Mouse (Mus musculus) limb, embryonic 12.5 days (tissue): ENCODE data around the gene Tiprl. TPM values are rescaled to one million over a fixed set of nuclear protein-coding genes. Genes with fewer than 3 reads are reported as not detected.

Experiments
- ATAC-seq: fragments of 200-750 bp; cut with Nextera tagmentation; 2 replicates; pipeline ENCODE4 v1.8.0; 2017; ENCODE audit warnings: low read depth, moderate TSS enrichment; ENCODE audit not compliant: insufficient number of reproducible peaks, insufficient read depth, low FRiP score, low TSS enrichment
- H3K27ac ChIP-seq: fragments of 300-500 bp; sonication (generic); 2 replicates; pipeline ENCODE4 v1.5.1; 2016; ENCODE audit warnings: mild to moderate bottlenecking, moderate library complexity
- H3K27me3 ChIP-seq: fragments of 300-500 bp; sonication (generic); 2 replicates; pipeline ENCODE4 v1.6.1; 2016; ENCODE audit warnings: mild to moderate bottlenecking, moderate library complexity
- H3K36me3 ChIP-seq: fragments of 300-500 bp; sonication (generic); 2 replicates; pipeline ENCODE4 v1.6.1; 2016; ENCODE audit warnings: mild to moderate bottlenecking, moderate library complexity
- H3K4me1 ChIP-seq: fragments of 300-500 bp; sonication (generic); replicated peaks from 2 replicates; pipeline ENCODE4 v1.6.1; 2016
- H3K4me2 ChIP-seq: fragments of 300-500 bp; sonication (generic); 2 replicates; pipeline ENCODE4 v1.6.1; 2016; ENCODE audit warnings: mild to moderate bottlenecking, moderate library complexity
- H3K4me3 ChIP-seq: fragments of 300-500 bp; sonication (generic); replicated peaks from 2 replicates; pipeline ENCODE4 v1.5.1; 2016; ENCODE audit warnings: mild to moderate bottlenecking
- H3K9ac ChIP-seq: fragments of 300-500 bp; sonication (generic); replicated peaks from 2 replicates; pipeline ENCODE4 v1.6.1; 2016; ENCODE audit warnings: mild to moderate bottlenecking, moderate library complexity
- H3K9me3 ChIP-seq: fragments of 300-500 bp; sonication (generic); 2 replicates; pipeline ENCODE4 v1.6.1; 2016; ENCODE audit warnings: mild to moderate bottlenecking, moderate library complexity
- WGBS: fragments of 180-500 bp; shearing (Covaris S2); methylation state at CpG from one replicate; pipeline ENCODE4 v1.1.7; 2016; 5-methylcytosine and 5-hydroxymethylcytosine counted together
- polyA plus RNA-seq: library from polyadenylated mRNA; unstranded; fragments of >200 nt; fragmentation: Nextera tagmentation; extraction: Ambion mirVana; gene quantifications from 2 replicates; pipeline ENCODE4 v1.2.1, GENCODE M21; 2016

The Tiprl gene
- polyA plus RNA-seq, 1 experiment from 2014 or later = 95.9 TPM

- no peak overlapping the region for H3K9ac ChIP-seq
- no peaks in the 10 kb centered on the region for H3K4me1 ChIP-seq
- H3K27me3 ChIP-seq = no peaks in the 10 kb centered on the region
- H3K9me3 ChIP-seq = no peaks in the 10 kb centered on the region
- H3K4me3 ChIP-seq = no peak overlapping the region
- H3K36me3 ChIP-seq = no peaks in the 10 kb centered on the region
- H3K4me2 ChIP-seq = no peak overlapping the region
- 91% methylated on average over 8 of the region's 8 CpGs for WGBS
- ATAC-seq = no peak
- no peak overlapping the region for H3K27ac ChIP-seq
These were observed 65.5 kb downstream of the Tiprl start for GRCm38 (mm10) chr1:165171277-165171676.

- H3K27ac ChIP-seq = no peak overlapping the region
- H3K9ac ChIP-seq = no peak overlapping the region
- ATAC-seq = no peak
- no peak overlapping the region for H3K4me2 ChIP-seq
- no peaks in the 10 kb centered on the region for H3K36me3 ChIP-seq
- H3K9me3 ChIP-seq = no peaks in the 10 kb centered on the region
- no peaks in the 10 kb centered on the region for H3K4me1 ChIP-seq
- no peak overlapping the region for H3K4me3 ChIP-seq
- no peaks in the 10 kb centered on the region for H3K27me3 ChIP-seq
- 75% methylated on average over 5 of the region's 5 CpGs for WGBS
These were observed 66.6 kb downstream of the Tiprl start for GRCm38 (mm10) chr1:165170157-165170556.

GRCm38 (mm10) chr1:165169462-165169861 is 67.3 kb downstream of the Tiprl start:
- H3K27ac ChIP-seq = no peak overlapping the region
- no peak overlapping the region for H3K4me2 ChIP-seq
- no peak for ATAC-seq
- H3K4me3 ChIP-seq = no peak overlapping the region
- no peaks in the 10 kb centered on the region for H3K9me3 ChIP-seq
- H3K27me3 ChIP-seq = no peaks in the 10 kb centered on the region
- WGBS = 84% methylated on average over 3 of the region's 3 CpGs
- H3K4me1 ChIP-seq = no peaks in the 10 kb centered on the region
- H3K9ac ChIP-seq = no peak overlapping the region
- no peaks in the 10 kb centered on the region for H3K36me3 ChIP-seq

DNA sequence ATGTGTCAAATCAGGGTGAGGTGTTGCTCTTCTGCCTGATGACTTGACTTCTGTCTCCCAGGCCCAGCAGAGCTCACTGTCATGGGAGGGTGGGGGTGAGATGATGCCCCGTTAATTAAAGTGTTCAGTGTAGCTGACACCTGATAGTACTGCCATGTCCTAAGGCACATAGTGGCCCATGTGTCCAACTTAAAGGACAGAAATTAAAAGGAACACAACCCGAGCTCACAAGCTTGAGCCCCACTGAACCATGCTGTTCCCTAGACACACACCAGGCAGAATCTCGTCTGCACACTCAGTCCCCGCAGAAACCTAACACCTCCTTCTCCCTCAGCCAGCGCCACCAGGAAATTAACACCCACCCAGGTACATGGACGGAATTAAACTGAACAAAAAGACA is 71.9 kb downstream of the Tiprl start:
- Histone ChIP-seq H3K27me3 (0 out of 2 replicates have a peak, but pooled peaks cover 4% of the 10 kb centered on the region), H3K27ac (no peak overlapping the region), H3K9me3 (no peaks in the 10 kb centered on the region), H3K4me1 (no peaks in the 10 kb centered on the region), H3K4me2 (no peak overlapping the region), H3K4me3 (no peak overlapping the region), H3K36me3 (no peaks in the 10 kb centered on the region), H3K9ac (no peak overlapping the region)
- ATAC-seq = no peak
- 52% methylated on average over 6 of the region's 6 CpGs for WGBS

Other genes starting within 250 kb of the Tiprl start
- gene Tbx19, start 76.2 kb downstream of the Tiprl start, polyA plus RNA-seq = not detected in 2 replicates
- gene Sft2d2, start 42.6 kb downstream of the Tiprl start, polyA plus RNA-seq = 16.8 and 18.2 TPM in 2 replicates
- gene Gpr161, start 58.8 kb upstream of the Tiprl start, polyA plus RNA-seq = 2.2 and 2.3 TPM in 2 replicates
- gene Dcaf6, start 223.5 kb upstream of the Tiprl start, polyA plus RNA-seq = 11.4 and 12.2 TPM in 2 replicates
- 118 and 122 TPM in 2 replicates for gene Mpc2, start 223.6 kb upstream of the Tiprl start, polyA plus RNA-seq
- gene Adcy10, start 248.2 kb upstream of the Tiprl start, polyA plus RNA-seq = 0.10 TPM in 1 of 2 replicates, not detected in the other